Mouse (Mus musculus) embryonic fibroblast, embryonic 13.5 days (primary cell): Measurements from ENCODE around the gene Tnfrsf12a. TPM values are rescaled to one million over a fixed set of nuclear protein-coding genes. Genes with fewer than 3 reads are reported as not detected.

Experiments
- H3K27ac ChIP-seq: 2 replicates; pipeline ENCODE4 v1.5.1; 2012; ENCODE audit warnings: low read length, control low read depth, inconsistent platforms; ENCODE audit not compliant: insufficient read depth
- H3K4me1 ChIP-seq: 2 replicates; pipeline ENCODE4 v1.6.1; 2011; ENCODE audit warnings: low read length; ENCODE audit not compliant: control insufficient read depth, insufficient read depth
- H3K4me3 ChIP-seq: 2 replicates; pipeline ENCODE4 v1.5.1; 2011; ENCODE audit warnings: mild to moderate bottlenecking, control low read depth, low read length; ENCODE audit not compliant: insufficient read depth
- CTCF ChIP-seq: IDR thresholded peaks from 2 replicates; pipeline ENCODE4 v1.5.1; 2011; ENCODE audit warnings: mild to moderate bottlenecking, control low read depth, low read length, moderate library complexity, borderline replicate concordance; ENCODE audit not compliant: insufficient read depth
- POLR2A ChIP-seq: IDR thresholded peaks from 2 replicates; pipeline ENCODE4 v1.6.1; 2011; ENCODE audit warnings: low read depth, mild to moderate bottlenecking, control low read depth, low read length, moderate library complexity
- polyA plus RNA-seq: library from polyadenylated mRNA; stranded (reverse); fragments of >200 nt; gene quantifications from 2 replicates; pipeline ENCODE4 v1.2.4, GENCODE M21; 2011; ENCODE audit warnings: low read depth; ENCODE audit not compliant: missing spikeins, insufficient read length

Tnfrsf12a gene
- polyA plus RNA-seq, 1 experiment: 126 TPM

DNA sequence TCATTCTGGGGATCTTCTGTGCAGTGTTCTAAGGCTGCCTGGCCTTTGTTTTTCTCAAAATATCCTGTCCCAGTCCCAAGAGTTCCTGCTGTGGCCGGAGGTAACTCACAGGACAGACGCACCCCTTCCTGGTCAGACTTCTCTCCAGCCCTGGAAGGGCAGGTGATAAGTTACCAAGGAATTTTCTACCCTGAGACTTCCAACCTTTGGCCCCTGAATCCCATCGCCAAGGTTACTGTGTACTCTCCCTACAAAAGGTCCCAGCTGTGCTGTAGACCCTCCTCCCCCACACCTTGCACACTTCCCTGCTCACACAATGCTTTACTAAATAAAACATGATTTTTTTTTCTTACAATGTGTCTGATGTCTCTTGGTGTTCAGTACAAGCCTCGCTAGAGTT is 4.8 kb upstream of the Tnfrsf12a start:
- H3K27ac ChIP-seq: no peak overlapping the region
- no peak overlapping the region for H3K4me3 ChIP-seq
- H3K4me1 ChIP-seq: no peaks in the 10 kb centered on the region
- TF ChIP-seq POLR2A (no peak), CTCF (no peak)

DNA sequence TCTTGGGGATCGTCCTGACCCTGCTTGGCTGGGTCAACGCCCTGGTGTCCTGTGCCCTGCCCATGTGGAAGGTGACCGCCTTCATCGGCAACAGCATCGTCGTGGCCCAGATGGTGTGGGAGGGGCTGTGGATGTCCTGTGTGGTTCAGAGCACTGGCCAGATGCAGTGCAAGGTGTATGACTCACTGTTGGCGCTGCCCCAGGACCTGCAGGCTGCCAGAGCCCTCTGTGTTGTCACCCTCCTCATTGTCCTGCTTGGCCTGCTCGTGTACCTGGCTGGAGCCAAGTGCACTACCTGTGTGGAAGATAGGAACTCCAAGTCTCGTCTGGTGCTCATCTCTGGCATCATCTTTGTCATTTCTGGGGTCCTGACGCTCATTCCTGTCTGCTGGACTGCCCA is 3.8 kb upstream of the Tnfrsf12a start:
- H3K4me1 ChIP-seq: no peaks in the 10 kb centered on the region
- no peak for TF ChIP-seq CTCF
- no peak for TF ChIP-seq POLR2A
- H3K27ac ChIP-seq: no peak overlapping the region
- no peak overlapping the region for H3K4me3 ChIP-seq

DNA sequence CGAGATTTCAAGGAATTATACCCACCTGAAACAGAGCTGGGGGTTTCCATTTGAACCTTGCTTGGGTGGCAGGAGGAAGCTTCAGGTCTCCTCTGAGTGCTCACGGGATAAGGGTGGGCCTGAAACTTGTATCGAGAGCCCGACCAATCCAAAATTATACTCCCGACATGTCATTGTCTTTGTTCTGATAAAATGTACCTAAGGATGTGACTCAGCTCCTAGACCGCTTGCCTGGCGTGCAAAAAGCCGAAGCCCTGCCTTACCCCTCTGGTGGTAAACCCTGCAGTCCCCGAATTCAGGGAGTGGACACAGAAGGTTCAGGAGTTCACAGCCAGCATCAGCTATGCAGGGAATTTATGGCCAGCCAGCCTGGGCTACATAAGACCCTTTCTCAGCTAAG is 3.1 kb upstream of the Tnfrsf12a start:
- Histone ChIP-seq H3K4me1 (no peaks in the 10 kb centered on the region), H3K27ac (no peak overlapping the region), H3K4me3 (no peak overlapping the region)
- no peak for TF ChIP-seq POLR2A
- TF ChIP-seq CTCF: no peak

DNA sequence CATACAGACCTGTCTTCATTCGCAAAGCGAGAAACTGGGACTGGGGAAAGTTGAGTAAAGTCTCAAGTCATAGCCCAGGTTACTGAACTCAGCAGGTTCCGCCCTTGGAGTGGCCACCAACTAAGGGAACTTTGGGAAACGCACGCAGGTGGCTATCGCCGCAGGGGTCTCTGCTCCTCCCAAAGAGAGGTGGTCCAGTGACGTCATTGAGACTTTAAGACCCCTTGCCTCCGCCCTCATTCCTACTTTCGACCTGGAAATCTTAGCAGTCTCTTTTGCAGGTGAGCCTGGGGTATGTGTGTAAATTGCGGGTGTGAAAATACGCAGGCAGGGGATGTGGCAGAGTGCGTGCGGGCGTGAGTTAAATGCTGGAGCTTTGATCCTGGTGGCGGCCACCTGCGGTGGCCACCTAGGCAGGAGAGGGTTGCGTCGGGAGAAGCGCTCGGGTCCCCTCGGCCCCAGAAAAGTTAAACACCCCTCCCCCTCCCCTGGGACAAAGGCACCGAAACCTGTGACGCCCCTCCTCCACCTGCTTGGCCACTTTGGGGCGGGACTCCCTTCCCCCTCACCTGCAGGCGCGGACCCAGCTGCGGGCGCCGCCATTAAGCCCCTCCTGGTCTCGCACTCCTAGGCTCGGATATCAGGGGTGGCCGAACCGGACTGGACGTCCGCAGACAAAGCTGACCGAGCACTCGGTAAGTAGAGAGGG is 2.0 kb upstream of the Tnfrsf12a start, which contains the start of gene Cldn6:
Gene Cldn6 (plus strand): TSS at position 123 of the 709 bp plus-strand sequence.
- no peaks in the 10 kb centered on the region for H3K4me1 ChIP-seq
- no peak within 1 kb of the TSS for H3K27ac ChIP-seq
- no peak within 1 kb of the TSS for H3K4me3 ChIP-seq
- no peak for TF ChIP-seq CTCF
- no peak for TF ChIP-seq POLR2A

DNA sequence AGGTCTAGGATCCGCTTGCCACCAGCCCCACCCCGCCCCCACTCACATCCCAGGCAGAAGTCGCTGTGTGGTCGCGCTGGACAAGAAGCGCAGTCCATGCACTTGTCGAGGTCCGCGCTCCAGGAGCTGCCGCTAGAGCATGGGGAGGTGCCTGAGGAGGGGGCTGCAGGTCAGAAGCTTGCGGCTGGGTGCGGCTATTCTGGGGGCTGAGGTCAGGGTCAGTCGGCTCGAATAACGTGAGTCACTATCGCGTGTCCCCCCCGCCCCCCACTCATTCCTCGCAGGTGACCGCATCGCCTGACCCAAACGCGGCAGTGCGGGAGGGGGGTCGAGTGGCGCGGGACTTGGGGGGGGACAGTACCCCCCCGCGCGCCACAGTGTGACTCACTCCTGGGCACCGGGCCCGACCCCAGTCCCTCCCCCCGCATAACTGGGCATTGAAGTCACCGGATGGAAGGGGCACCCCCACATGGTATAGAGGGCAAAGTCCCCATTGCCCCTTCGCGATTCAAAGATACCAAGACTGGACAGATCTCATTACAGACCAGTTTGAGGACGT is 716 bp downstream of the Tnfrsf12a start:
- H3K4me3 ChIP-seq: peak overlapping the region; percentile 83
- no peaks in the 10 kb centered on the region; the same call in 1 of the 2 replicates for H3K4me1 ChIP-seq
- TF ChIP-seq CTCF (no peak), POLR2A (0 out of 2 replicates have a peak, but pooled peaks have one; percentile 47)
- peak overlapping the region; percentile 98 for H3K27ac ChIP-seq

DNA sequence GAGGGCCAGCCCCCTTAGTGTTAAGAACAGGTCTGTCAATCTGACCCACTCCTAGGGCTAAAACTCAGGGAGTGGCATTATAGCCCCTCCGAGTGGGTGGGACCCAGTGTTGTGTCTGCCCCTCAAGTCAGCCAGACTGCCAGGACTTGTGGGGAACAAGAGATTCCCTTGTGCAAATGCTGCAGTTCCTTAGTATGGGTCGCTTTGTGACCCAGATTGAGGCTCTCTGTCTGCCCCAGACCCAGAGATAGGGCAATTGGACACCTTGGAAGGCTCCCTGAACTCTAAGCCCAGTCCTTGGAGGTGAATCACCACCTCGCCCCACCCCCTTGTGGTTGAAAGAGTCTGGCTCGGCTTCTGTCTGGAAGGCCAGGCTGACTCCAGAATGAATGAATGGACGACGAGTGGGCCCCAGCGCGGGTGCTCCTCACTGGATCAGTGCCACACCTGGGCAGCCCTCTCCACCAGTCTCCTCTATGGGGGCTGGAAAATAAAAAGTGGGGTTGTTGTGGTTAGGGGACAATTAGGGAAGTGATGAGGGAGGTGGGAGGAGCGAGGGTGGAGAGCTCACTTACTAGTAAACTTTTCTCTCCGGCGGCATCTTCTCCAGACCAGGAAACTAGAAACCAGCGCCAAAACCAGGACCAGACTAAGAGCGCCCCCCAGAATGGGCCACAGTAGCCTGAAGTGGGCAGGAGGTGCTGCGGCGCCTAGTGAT is 1.5 kb downstream of the Tnfrsf12a start:
- Histone ChIP-seq H3K27ac (peak overlapping the region; percentile 98), H3K4me3 (peak overlapping the region; percentile 83), H3K4me1 (no peaks in the 10 kb centered on the region; the same call in 1 of the 2 replicates)
- TF ChIP-seq CTCF: no peak
- TF ChIP-seq POLR2A: peak; percentile 77

DNA sequence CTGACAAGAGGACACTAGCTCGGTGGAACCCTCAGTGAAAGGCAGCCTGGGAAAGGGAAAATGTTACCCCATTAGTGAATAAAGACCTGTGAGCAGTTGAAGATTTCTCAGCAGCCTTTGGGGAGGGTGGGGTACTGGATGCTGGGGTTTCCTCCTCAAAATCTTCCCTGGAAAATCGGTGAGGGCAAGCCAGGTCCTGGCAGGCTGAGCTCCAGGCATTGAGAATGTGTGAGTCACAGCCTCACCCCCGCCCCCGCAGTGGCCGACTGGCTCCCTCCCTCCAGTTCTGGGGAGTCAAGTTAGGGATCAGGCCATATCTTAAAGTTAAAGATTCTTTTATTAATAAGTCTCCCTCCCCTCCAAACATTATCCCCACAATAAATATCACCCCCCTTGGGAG is 2.1 kb downstream of the Tnfrsf12a start:
- Histone ChIP-seq H3K27ac (peak overlapping the region; percentile 98), H3K4me1 (no peaks in the 10 kb centered on the region; the same call in 1 of the 2 replicates), H3K4me3 (peak overlapping the region; percentile 83)
- TF ChIP-seq CTCF (no peak), POLR2A (peak; percentile 52; the same call in 1 of the 2 replicates)

DNA sequence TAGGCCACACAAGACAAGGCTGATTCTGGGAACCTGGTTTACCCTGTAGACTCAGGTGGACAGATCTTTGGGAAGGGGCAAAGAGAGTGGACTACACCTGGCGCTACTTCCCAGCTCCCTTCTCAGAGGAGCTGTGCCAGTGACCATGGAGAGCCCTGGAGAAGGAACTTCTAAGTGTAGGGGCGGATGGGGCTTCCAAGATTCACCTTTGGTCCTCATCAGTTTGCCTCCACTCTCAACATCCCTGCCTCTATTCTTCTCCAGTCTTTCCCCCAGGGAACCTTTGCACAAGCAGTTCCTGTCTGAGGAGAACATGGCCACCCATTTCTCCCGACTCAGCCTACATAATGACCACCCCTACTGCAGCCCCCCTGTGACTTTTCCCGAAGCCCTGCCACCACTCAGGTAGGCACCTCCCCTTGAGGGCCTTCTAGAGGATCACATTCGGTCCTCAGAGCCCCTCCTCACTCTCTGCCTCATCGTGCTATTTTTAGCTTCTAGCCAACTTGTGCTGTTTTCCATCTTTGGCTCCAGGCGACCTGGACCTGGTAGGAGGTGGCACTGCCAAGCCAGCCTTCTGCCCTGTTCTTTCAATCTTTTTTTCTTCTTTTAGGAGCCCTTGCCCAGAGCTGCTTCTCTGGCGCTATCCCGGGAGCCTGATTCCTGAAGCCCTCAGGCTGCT is 2.9 kb downstream of the Tnfrsf12a start:
- TF ChIP-seq POLR2A (peak; percentile 41), CTCF (no peak)
- Histone ChIP-seq H3K4me1 (no peaks in the 10 kb centered on the region; the same call in 1 of the 2 replicates), H3K27ac (peak overlapping the region; percentile 98), H3K4me3 (peak overlapping the region; percentile 83)

DNA sequence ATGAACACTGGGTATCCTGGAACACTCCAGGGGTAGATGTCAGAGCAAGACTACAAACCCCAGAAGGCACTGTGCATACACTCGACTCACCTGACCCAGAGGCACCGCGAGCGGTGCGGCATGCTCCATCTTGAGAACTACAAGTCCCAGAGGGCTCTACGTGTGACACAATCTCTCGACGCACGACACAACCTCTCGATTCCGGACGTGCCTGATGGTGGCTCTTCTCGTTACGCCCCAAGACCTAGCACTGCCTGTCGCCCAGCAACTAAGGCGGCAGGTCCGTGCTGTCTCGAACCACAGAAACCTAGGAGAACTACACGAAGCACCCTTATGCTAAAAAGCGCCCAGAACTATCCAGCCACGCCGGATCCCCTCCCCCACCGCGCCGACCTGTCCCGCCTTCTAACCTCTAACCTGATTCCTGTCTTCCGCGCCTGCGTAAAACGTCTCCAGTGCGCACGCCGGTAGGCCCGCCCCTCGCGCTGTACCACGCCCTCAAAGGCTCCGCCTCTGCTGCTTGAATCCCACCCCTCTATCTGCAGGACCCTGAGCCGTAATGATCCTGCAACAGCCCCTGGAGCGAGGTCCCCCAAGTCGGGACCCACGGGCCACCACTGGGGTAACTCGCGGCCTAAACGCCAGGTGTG is 3.7 kb downstream of the Tnfrsf12a start, which contains the start of the genes Hcfc1r1 and Thoc6:
Gene Hcfc1r1 (plus strand): TSS at position 173 of the 650 bp plus-strand sequence.
Gene Thoc6 (minus strand): TSS at position 459 of the 650 bp plus-strand sequence.
- Histone ChIP-seq H3K27ac (peak within 1 kb of the TSS; percentile 98), H3K4me1 (no peaks in the 10 kb centered on the region; the same call in 1 of the 2 replicates), H3K4me3 (peak within 1 kb of the TSS; percentile 83)
- TF ChIP-seq POLR2A: peak; percentile 63
- TF ChIP-seq CTCF: no peak
